Mouse (Mus musculus) liver, postnatal 0 days (tissue): ENCODE measurements at regions not wholly inside any gene's neighbourhood (a gene's known extent, or its start where the extent isn't known, plus 50 kb on each side); places are given as distances from the start of the nearest gene placed in this dataset.

Experiments
- CTCF ChIP-seq: sonication (generic); IDR thresholded peaks from 2 replicates; pipeline ENCODE4 v1.5.1; 2016; ENCODE audit warnings: antibody characterized with exemption, low read depth
- EP300 ChIP-seq: IDR thresholded peaks from 2 replicates; pipeline ENCODE4 v1.6.1; 2016; ENCODE audit warnings: antibody characterized with exemption, low read depth, mild to moderate bottlenecking

DNA sequence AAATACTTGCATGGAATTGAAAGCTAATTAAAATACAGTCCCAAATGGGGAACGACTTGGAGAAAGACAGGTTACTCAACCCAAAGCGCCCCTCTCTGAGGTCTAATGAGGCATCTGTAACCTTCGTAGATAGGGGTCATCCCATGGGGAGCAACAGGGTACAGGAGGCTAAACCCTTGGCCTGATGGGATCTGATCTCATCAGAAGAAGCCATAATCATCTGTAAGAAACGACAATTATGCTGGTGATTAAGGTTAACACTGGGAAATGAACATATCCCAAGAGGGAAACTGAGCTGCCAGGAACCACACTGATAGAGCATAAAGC, 82.5 kb downstream of the S1pr1 start:
- TF ChIP-seq CTCF (no peak), EP300 (no peak)
